Mouse (Mus musculus) intestine, embryonic 16.5 days (tissue): ENCODE data around the gene Gps1. TPM values are rescaled to one million over a fixed set of nuclear protein-coding genes. Genes with fewer than 3 reads are reported as not detected.
A peak's percentile ranks its signal among the peaks of the same experiment; 100 is the strongest.

Experiments
- ATAC-seq: fragments of 200-750 bp; cut with Nextera tagmentation; 2 replicates; pipeline ENCODE4 v1.8.0; 2017; ENCODE audit warnings: moderate TSS enrichment, moderate library complexity
- H3K27ac ChIP-seq: fragments of 300-500 bp; sonication (generic); 2 replicates; pipeline ENCODE4 v1.5.1; 2014; ENCODE audit warnings: mild to moderate bottlenecking, low read length
- H3K27me3 ChIP-seq: fragments of 300-500 bp; sonication (generic); replicated peaks from 2 replicates; pipeline ENCODE4 v1.6.1; 2014; ENCODE audit warnings: low read length, control low read depth, mixed read lengths; ENCODE audit not compliant: control insufficient read depth, insufficient read depth
- H3K36me3 ChIP-seq: fragments of 300-500 bp; sonication (generic); 2 replicates; pipeline ENCODE4 v1.6.1; 2014; ENCODE audit warnings: low read length, control low read depth; ENCODE audit not compliant: control insufficient read depth, insufficient read depth
- H3K4me1 ChIP-seq: fragments of 300-500 bp; sonication (generic); 2 replicates; pipeline ENCODE4 v1.6.1; 2014; ENCODE audit warnings: low read length, control low read depth, mixed read lengths; ENCODE audit not compliant: control insufficient read depth, insufficient read depth
- H3K4me2 ChIP-seq: fragments of 300-500 bp; sonication (generic); 2 replicates; pipeline ENCODE4 v1.6.1; 2014; ENCODE audit warnings: low read depth, low read length, control low read depth
- H3K4me3 ChIP-seq: fragments of 300-500 bp; sonication (generic); 2 replicates; pipeline ENCODE4 v1.5.1; 2014; ENCODE audit warnings: mild to moderate bottlenecking, low read length
- H3K9ac ChIP-seq: fragments of 300-500 bp; sonication (generic); 2 replicates; pipeline ENCODE4 v1.6.1; 2014; ENCODE audit warnings: low read depth, low read length
- H3K9me3 ChIP-seq: fragments of 300-500 bp; sonication (generic); 2 replicates; pipeline ENCODE4 v1.6.1; 2016; ENCODE audit warnings: low read length, control low read depth; ENCODE audit not compliant: control insufficient read depth
- WGBS: fragments of 180-500 bp; shearing (Covaris S2); extraction: QIAGEN DNeasy Blood & Tissue Kit; methylation state at CpG from one replicate; pipeline ENCODE4 v1.1.7; 2014; 5-methylcytosine and 5-hydroxymethylcytosine counted together
- polyA plus RNA-seq: library from polyadenylated mRNA; unstranded; fragments of >200 nt; fragmentation: Nextera tagmentation; extraction: Ambion mirVana; gene quantifications from 2 replicates; pipeline ENCODE4 v1.2.1, GENCODE M21; 2015

Gps1 gene
- polyA plus RNA-seq, result 164 and 179 TPM in 2 replicates

GRCm38 (mm10) chr11:120784064-120784791, at the start of gene Gps1, which contains the start of gene Rfng:
TSS of gene Gps1 (plus strand) at chr11:120784272.
TSS of gene Rfng (minus strand) at chr11:120784207.
- Histone ChIP-seq H3K27me3 (no peaks in the 10 kb centered on the region), H3K4me1 (peaks cover 18% of the 10 kb centered on the region), H3K27ac (peak within 1 kb of the TSS; percentile 82), H3K9me3 (no peaks in the 10 kb centered on the region), H3K4me3 (peak within 1 kb of the TSS; percentile 97), H3K9ac (peak within 1 kb of the TSS; percentile 95), H3K36me3 (0 out of 2 replicates have a peak, but pooled peaks cover 4% of the 10 kb centered on the region), H3K4me2 (peak within 1 kb of the TSS; percentile 97)
- WGBS, result under 1% methylated on average over 96 of the region's 107 CpGs
- peak; percentile 89 for ATAC-seq

- no peak overlapping the region for H3K27ac ChIP-seq
- H3K27me3 ChIP-seq, result no peaks in the 10 kb centered on the region
- 77% methylated on average over 6 of the region's 6 CpGs for WGBS
- no peaks in the 10 kb centered on the region for H3K36me3 ChIP-seq
- H3K9me3 ChIP-seq, result no peaks in the 10 kb centered on the region
- H3K4me3 ChIP-seq, result no peak overlapping the region
- H3K9ac ChIP-seq, result no peak overlapping the region
- no peak overlapping the region for H3K4me2 ChIP-seq
- H3K4me1 ChIP-seq, result no peaks in the 10 kb centered on the region
- ATAC-seq, result no peak
Measured at GRCm38 (mm10) chr11:120736424-120736823, 47.6 kb upstream of the Gps1 start.

GRCm38 (mm10) chr11:120740981-120741380, 43.1 kb upstream of the Gps1 start:
- Histone ChIP-seq H3K27ac (no peak overlapping the region), H3K27me3 (no peaks in the 10 kb centered on the region), H3K4me1 (0 out of 2 replicates have a peak, but pooled peaks cover 2% of the 10 kb centered on the region), H3K9me3 (no peaks in the 10 kb centered on the region), H3K9ac (no peak overlapping the region), H3K36me3 (no peaks in the 10 kb centered on the region), H3K4me2 (no peak overlapping the region), H3K4me3 (no peak overlapping the region)
- 86% methylated on average over 5 of the region's 5 CpGs for WGBS
- no peak for ATAC-seq

GRCm38 (mm10) chr11:120744121-120744701, 39.9 kb upstream of the Gps1 start:
- Histone ChIP-seq H3K4me3 (no peak overlapping the region), H3K9ac (0 out of 2 replicates have a peak overlapping the region, but pooled peaks have one; percentile 11), H3K9me3 (no peaks in the 10 kb centered on the region), H3K4me2 (no peak overlapping the region), H3K27ac (no peak overlapping the region), H3K27me3 (no peaks in the 10 kb centered on the region), H3K4me1 (0 out of 2 replicates have a peak, but pooled peaks cover 2% of the 10 kb centered on the region), H3K36me3 (no peaks in the 10 kb centered on the region)
- ATAC-seq, result no peak
- 65% methylated on average over 7 of the region's 7 CpGs for WGBS

- 71% methylated on average over 4 of the region's 4 CpGs for WGBS
- ATAC-seq, result no peak
- Histone ChIP-seq H3K9me3 (no peaks in the 10 kb centered on the region), H3K4me1 (0 out of 2 replicates have a peak, but pooled peaks cover 2% of the 10 kb centered on the region), H3K4me2 (no peak overlapping the region), H3K9ac (no peak overlapping the region), H3K27me3 (no peaks in the 10 kb centered on the region), H3K27ac (no peak overlapping the region), H3K4me3 (no peak overlapping the region), H3K36me3 (no peaks in the 10 kb centered on the region)
Measured at GRCm38 (mm10) chr11:120747974-120748373, 36.1 kb upstream of the Gps1 start.

GRCm38 (mm10) chr11:120749430-120749829, 34.6 kb upstream of the Gps1 start:
- Histone ChIP-seq H3K4me2 (no peak overlapping the region), H3K4me3 (no peak overlapping the region), H3K27ac (no peak overlapping the region), H3K36me3 (no peaks in the 10 kb centered on the region), H3K9ac (no peak overlapping the region), H3K4me1 (no peaks in the 10 kb centered on the region), H3K9me3 (no peaks in the 10 kb centered on the region), H3K27me3 (no peaks in the 10 kb centered on the region)
- WGBS, result 64% methylated on average over 8 of the region's 8 CpGs
- no peak for ATAC-seq

- Histone ChIP-seq H3K36me3 (no peaks in the 10 kb centered on the region), H3K9me3 (no peaks in the 10 kb centered on the region), H3K4me2 (no peak overlapping the region), H3K27me3 (no peaks in the 10 kb centered on the region), H3K9ac (no peak overlapping the region), H3K27ac (no peak overlapping the region), H3K4me1 (no peaks in the 10 kb centered on the region), H3K4me3 (no peak overlapping the region)
- 76% methylated on average over 4 of the region's 4 CpGs for WGBS
- ATAC-seq, result no peak
Measured at GRCm38 (mm10) chr11:120751606-120752005, 32.5 kb upstream of the Gps1 start.

- WGBS, result 82% methylated on average over 9 of the region's 9 CpGs
- ATAC-seq, result no peak
- 0 out of 2 replicates have a peak, but pooled peaks cover 2% of the 10 kb centered on the region for H3K27me3 ChIP-seq
- H3K27ac ChIP-seq, result no peak overlapping the region
- no peak overlapping the region for H3K9ac ChIP-seq
- H3K36me3 ChIP-seq, result no peaks in the 10 kb centered on the region
- no peak overlapping the region for H3K4me2 ChIP-seq
- H3K4me3 ChIP-seq, result no peak overlapping the region
- peaks cover 15% of the 10 kb centered on the region for H3K9me3 ChIP-seq
- H3K4me1 ChIP-seq, result no peaks in the 10 kb centered on the region
Measured at GRCm38 (mm10) chr11:120760236-120760635, 23.8 kb upstream of the Gps1 start.

GRCm38 (mm10) chr11:120761811-120762671, 22.0 kb upstream of the Gps1 start:
- peak; percentile 91 for ATAC-seq
- H3K4me2 ChIP-seq, result peak overlapping the region; percentile 21
- H3K27ac ChIP-seq, result peak overlapping the region; percentile 97
- H3K27me3 ChIP-seq, result 0 out of 2 replicates have a peak, but pooled peaks cover 2% of the 10 kb centered on the region
- peak overlapping the region; percentile 54 for H3K9ac ChIP-seq
- 57% methylated on average over 14 of the region's 14 CpGs for WGBS
- no peaks in the 10 kb centered on the region for H3K36me3 ChIP-seq
- no peaks in the 10 kb centered on the region for H3K4me1 ChIP-seq
- no peak overlapping the region for H3K4me3 ChIP-seq
- peaks cover 15% of the 10 kb centered on the region for H3K9me3 ChIP-seq
